Mouse (Mus musculus) duodenum, adult 2 months (tissue): ENCODE measurements around the gene Ctsd. TPM values are rescaled to one million over a fixed set of nuclear protein-coding genes. Genes with fewer than 3 reads are reported as not detected.

Source experiments
- polyA plus RNA-seq: library from polyadenylated mRNA; depleted of rRNA; stranded (reverse); fragments of >200 nt; gene quantifications from 2 replicates; pipeline ENCODE4 v1.2.3, GENCODE M21; 2012; ENCODE audit warnings: low replicate concordance; rRNA removed

Gene Ctsd
- polyA plus RNA-seq = 219 and 317 TPM in 2 replicates

GRCm38 (mm10) chr7:142387419-142388148 lies at the start of gene Ctsd:
Gene Ctsd (minus strand): TSS chr7:142388038.

DNA sequence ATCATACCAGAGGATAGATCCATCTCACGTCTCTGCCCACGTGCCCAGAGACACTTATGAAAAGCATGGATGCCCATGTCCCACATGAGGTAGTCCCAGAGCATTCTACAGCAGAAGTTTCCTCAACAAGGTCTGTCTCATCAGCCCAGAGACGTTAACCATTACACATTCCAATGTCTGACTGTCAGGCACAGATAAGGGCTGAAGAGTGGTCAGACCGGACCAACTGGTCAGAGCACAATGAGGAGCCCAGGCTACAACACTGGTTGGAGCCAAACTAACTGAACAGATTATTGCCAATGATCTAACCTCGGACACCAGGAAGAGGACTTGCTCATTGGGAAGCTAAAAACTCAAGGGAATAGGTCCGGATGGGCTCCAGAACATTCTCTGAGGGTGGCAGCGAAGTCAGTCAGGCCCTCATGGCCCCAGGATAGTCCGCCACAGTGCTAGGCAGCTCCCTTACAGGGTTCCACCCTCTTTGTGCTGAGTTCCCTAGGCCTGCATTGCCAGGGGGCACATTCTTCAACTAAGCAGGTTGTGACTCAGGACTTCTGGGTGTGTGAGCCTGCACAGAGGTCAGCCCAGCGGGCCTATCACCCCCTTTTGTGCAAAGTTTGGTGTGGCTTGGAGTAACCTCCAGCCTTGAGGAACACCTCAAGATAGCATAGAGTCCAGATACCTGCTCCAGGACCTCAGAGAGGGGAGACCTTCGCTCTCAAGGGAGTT lies 46.5 kb upstream of the Ctsd start, which contains the start of gene Syt8:
Gene Syt8 (plus strand): TSS at position 714 of the 729 bp plus-strand sequence.

DNA sequence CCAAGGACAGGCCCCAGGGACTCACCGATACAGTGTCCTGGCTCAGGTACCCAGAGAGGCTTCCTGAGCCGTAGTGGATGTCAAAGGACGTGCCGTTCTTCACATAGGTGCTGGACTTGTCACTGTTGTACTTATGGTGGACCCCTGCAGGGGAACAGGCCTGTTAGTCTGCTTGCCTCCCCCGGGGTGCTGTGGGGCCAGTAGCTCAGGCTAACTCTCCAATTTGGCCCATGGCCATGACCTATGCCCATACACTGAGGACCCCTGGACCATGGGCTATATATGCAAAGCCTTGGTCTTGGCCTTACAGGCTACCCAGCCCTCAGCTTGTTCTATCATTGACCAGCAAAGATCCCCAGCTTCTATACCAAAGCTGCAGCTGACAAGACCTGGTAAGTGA lies 5.3 kb downstream of the Ctsd start, which contains the start of gene Gm49369:
Gene Gm49369 (minus strand): TSS at position 101 of the 400 bp plus-strand sequence.

DNA sequence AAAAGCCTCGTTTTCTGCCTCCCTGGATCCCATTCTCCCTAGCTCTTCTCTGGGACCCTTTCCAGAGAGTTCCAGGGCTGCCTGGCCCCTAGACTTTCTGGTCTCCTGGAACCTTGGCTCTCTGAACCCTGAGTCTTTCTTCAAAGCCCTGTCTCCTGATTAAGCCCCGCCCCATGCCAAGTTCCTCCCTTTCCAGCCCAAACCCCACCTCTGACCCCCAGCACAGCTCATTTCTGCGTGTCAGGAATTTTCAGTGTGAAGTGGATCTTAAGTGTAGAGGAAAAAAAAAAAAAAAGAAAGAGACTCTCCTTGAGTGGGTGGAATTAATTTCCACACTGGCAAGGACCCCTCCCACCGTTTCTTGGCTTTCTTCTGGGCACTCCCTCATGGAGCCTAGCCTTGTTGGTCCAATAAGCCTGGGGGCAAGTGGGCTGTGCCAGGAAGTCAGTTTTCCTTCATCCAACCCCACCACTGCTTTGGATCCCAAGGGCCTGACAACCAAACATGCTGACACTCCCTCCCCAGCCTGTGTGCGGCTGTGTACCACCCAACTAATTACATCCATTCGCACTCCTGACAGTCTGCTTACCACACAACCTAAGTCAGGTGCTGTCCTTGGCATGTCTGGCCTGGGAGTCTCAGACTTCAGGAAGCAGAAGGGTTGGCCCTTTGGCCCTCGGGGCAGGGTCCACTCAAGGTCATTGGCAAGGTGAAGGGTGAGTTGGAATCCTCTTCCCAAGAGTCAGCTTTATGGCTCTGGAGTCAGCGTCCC lies 14.0 kb downstream of the Ctsd start, which contains the start of gene Ifitm10:
Gene Ifitm10 (minus strand): TSS at position 113 of the 772 bp plus-strand sequence.

Other genes with a start within 250 kb of the Ctsd start
- not detected in 2 replicates for gene Gm45337, start 243.4 kb downstream of the Ctsd start, polyA plus RNA-seq
- 0.33 TPM in 1 of 2 replicates, not detected in the other for gene Gm29735, start 230.9 kb downstream of the Ctsd start, polyA plus RNA-seq
- not detected in 2 replicates for gene Gm4553, start 222.3 kb downstream of the Ctsd start, polyA plus RNA-seq
- gene Krtap5-2, start 212.0 kb downstream of the Ctsd start, polyA plus RNA-seq = not detected in 2 replicates
- gene Gm10153, start 197.6 kb downstream of the Ctsd start, polyA plus RNA-seq = not detected in 2 replicates
- gene Krtap5-3, start 186.7 kb downstream of the Ctsd start, polyA plus RNA-seq = 0.14 TPM in 1 of 2 replicates, not detected in the other
- not detected in 2 replicates for gene Gm7579, start 176.2 kb downstream of the Ctsd start, polyA plus RNA-seq
- 2.1 TPM in 1 of 2 replicates, not detected in the other for gene Krtap5-5, start 158.1 kb downstream of the Ctsd start, polyA plus RNA-seq
- gene Gm40460, start 147.0 kb downstream of the Ctsd start, polyA plus RNA-seq = not detected in 2 replicates
- gene Gm2431, start 129.7 kb downstream of the Ctsd start, polyA plus RNA-seq = not detected in 2 replicates
- not detected in 2 replicates for gene Gm4559, start 113.7 kb downstream of the Ctsd start, polyA plus RNA-seq
- not detected in 2 replicates for gene Krtap5-1, start 90.9 kb downstream of the Ctsd start, polyA plus RNA-seq
- not detected in 2 replicates for gene Krtap5-4, start 84.5 kb downstream of the Ctsd start, polyA plus RNA-seq
- gene Ifitm10, start 14.3 kb downstream of the Ctsd start, polyA plus RNA-seq = 2.2 and 4.4 TPM in 2 replicates
- not detected in 2 replicates for gene Gm49369, start 5.4 kb downstream of the Ctsd start, polyA plus RNA-seq
- 1.8 and 119 TPM in 2 replicates for gene Syt8, start 46.8 kb upstream of the Ctsd start, polyA plus RNA-seq
- 0.20 and 1.7 TPM in 2 replicates for gene Tnni2, start 53.8 kb upstream of the Ctsd start, polyA plus RNA-seq
- 33.4 and 47.1 TPM in 2 replicates for gene Lsp1, start 72.8 kb upstream of the Ctsd start, polyA plus RNA-seq
- not detected in 2 replicates for gene Tnnt3, start 110.8 kb upstream of the Ctsd start, polyA plus RNA-seq
- gene Mrpl23, start 144.6 kb upstream of the Ctsd start, polyA plus RNA-seq = 2.5 and 3.5 TPM in 2 replicates